Mouse (Mus musculus) stomach, postnatal 0 days (tissue): Measurements from ENCODE around the gene Atp13a4.

ENCODE experiments used
- CTCF ChIP-seq: IDR thresholded peaks from 2 replicates; pipeline ENCODE4 v1.5.1; 2016; ENCODE audit warnings: antibody characterized with exemption, low read depth, mild to moderate bottlenecking, moderate library complexity
- EP300 ChIP-seq: optimal IDR thresholded peaks from 2 replicates; pipeline ENCODE3; 2016; ENCODE audit warnings: antibody characterized with exemption

DNA sequence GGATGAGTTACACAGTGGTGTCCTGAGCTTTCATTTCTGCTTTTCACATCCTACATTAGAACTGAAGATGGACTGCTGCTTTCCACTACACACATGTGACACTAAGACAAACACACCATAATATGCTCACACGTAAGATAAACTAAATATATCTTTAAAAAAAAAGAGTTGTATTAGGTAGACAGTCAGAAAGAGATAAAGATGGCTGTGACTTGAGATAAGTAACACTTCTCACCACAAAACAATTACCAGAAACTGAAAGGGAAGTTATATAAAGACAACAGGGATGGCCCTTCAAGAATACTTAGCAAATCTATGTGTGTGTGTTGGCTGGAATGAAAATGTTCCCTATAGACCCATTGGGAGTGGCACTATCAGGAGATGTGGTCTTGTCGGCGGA lies 34.8 kb downstream of the Atp13a4 start:
- TF ChIP-seq CTCF (no peak), EP300 (no peak)
